Mouse (Mus musculus) heart, embryonic 12.5 days (tissue): ENCODE results near the gene Btg4. TPM values are rescaled to one million over a fixed set of nuclear protein-coding genes. Genes with fewer than 3 reads are reported as not detected.

ENCODE experiments used
- ATAC-seq: fragments of 200-750 bp; cut with Nextera tagmentation; 2 replicates; pipeline ENCODE4 v1.8.0; 2017; ENCODE audit warnings: moderate TSS enrichment, moderate library complexity; ENCODE audit not compliant: insufficient number of reproducible peaks, low FRiP score
- H3K27ac ChIP-seq: fragments of 300-500 bp; sonication (generic); 2 replicates; pipeline ENCODE4 v1.5.1; 2016; ENCODE audit warnings: mild to moderate bottlenecking, moderate library complexity; ENCODE audit not compliant: poor library complexity, severe bottlenecking
- H3K27me3 ChIP-seq: fragments of 300-500 bp; sonication (generic); replicated peaks from 2 replicates; pipeline ENCODE4 v1.6.1; 2016; ENCODE audit warnings: mild to moderate bottlenecking, moderate library complexity
- H3K36me3 ChIP-seq: fragments of 300-500 bp; sonication (generic); 2 replicates; pipeline ENCODE4 v1.6.1; 2016; ENCODE audit warnings: mild to moderate bottlenecking, moderate library complexity
- H3K4me1 ChIP-seq: fragments of 300-500 bp; sonication (generic); replicated peaks from 2 replicates; pipeline ENCODE4 v1.6.1; 2016; ENCODE audit warnings: mild to moderate bottlenecking
- H3K4me2 ChIP-seq: fragments of 300-500 bp; sonication (generic); 2 replicates; pipeline ENCODE4 v1.6.1; 2016; ENCODE audit warnings: mild to moderate bottlenecking, moderate library complexity
- H3K4me3 ChIP-seq: fragments of 300-500 bp; sonication (generic); 2 replicates; pipeline ENCODE4 v1.5.1; 2016; ENCODE audit warnings: mild to moderate bottlenecking
- H3K9ac ChIP-seq: fragments of 300-500 bp; sonication (generic); 2 replicates; pipeline ENCODE4 v1.6.1; 2016; ENCODE audit warnings: mild to moderate bottlenecking, moderate library complexity
- H3K9me3 ChIP-seq: fragments of 300-500 bp; sonication (generic); replicated peaks from 2 replicates; pipeline ENCODE4 v1.6.1; 2016; ENCODE audit warnings: mild to moderate bottlenecking, moderate library complexity
- WGBS: fragments of 180-500 bp; shearing (Covaris S2); methylation state at CpG from one replicate; pipeline ENCODE4 v1.1.7; 2016; 5-methylcytosine and 5-hydroxymethylcytosine counted together
- polyA plus RNA-seq: library from polyadenylated mRNA; unstranded; fragments of >200 nt; fragmentation: Nextera tagmentation; extraction: Ambion mirVana; gene quantifications from 2 replicates; pipeline ENCODE4 v1.2.1, GENCODE M21; 2016

Gene Btg4
- polyA plus RNA-seq: not detected in 2 replicates

- ATAC-seq: no peak
- 85% methylated on average over 2 of the region's 2 CpGs for WGBS
Observed at GRCm38 (mm10) chr9:51060601-51061000, at the start of gene Btg4. TSS of gene Btg4 (plus strand) at chr9:51060901.

GRCm38 (mm10) chr9:51013644-51014043 lies 47.1 kb upstream of the Btg4 start:
- no peak overlapping the region for H3K27ac ChIP-seq
- H3K9me3 ChIP-seq: no peaks in the 10 kb centered on the region
- H3K27me3 ChIP-seq: no peaks in the 10 kb centered on the region
- H3K4me3 ChIP-seq: no peak overlapping the region
- peaks cover 5% of the 10 kb centered on the region for H3K4me1 ChIP-seq
- ATAC-seq: no peak
- H3K4me2 ChIP-seq: no peak overlapping the region
- H3K9ac ChIP-seq: no peak overlapping the region
- H3K36me3 ChIP-seq: no peaks in the 10 kb centered on the region
- 63% methylated on average over 1 of the region's 1 CpGs for WGBS

More at GRCm38 (mm10) chr9:51060601-51061000, at the start of gene Btg4:
- peaks cover 11% of the 10 kb centered on the region; the same call in 1 of the 2 replicates for H3K36me3 ChIP-seq
- H3K4me2 ChIP-seq: no peak within 1 kb of the TSS
- H3K4me3 ChIP-seq: no peak within 1 kb of the TSS
- no peak within 1 kb of the TSS for H3K9ac ChIP-seq
- H3K4me1 ChIP-seq: peaks cover 11% of the 10 kb centered on the region
- H3K27ac ChIP-seq: no peak within 1 kb of the TSS
- no peaks in the 10 kb centered on the region for H3K27me3 ChIP-seq
- H3K9me3 ChIP-seq: no peaks in the 10 kb centered on the region

GRCm38 (mm10) chr9:51015732-51016131 lies 45.0 kb upstream of the Btg4 start:
- Histone ChIP-seq H3K36me3 (no peaks in the 10 kb centered on the region), H3K4me1 (peaks cover 6% of the 10 kb centered on the region), H3K27me3 (no peaks in the 10 kb centered on the region), H3K4me2 (0 out of 2 replicates have a peak overlapping the region, but pooled peaks have one; percentile 7), H3K9me3 (no peaks in the 10 kb centered on the region), H3K9ac (no peak overlapping the region), H3K4me3 (no peak overlapping the region), H3K27ac (no peak overlapping the region)
- 12% methylated on average over 4 of the region's 4 CpGs for WGBS
- no peak; the same call in 1 of the 2 replicates for ATAC-seq

DNA sequence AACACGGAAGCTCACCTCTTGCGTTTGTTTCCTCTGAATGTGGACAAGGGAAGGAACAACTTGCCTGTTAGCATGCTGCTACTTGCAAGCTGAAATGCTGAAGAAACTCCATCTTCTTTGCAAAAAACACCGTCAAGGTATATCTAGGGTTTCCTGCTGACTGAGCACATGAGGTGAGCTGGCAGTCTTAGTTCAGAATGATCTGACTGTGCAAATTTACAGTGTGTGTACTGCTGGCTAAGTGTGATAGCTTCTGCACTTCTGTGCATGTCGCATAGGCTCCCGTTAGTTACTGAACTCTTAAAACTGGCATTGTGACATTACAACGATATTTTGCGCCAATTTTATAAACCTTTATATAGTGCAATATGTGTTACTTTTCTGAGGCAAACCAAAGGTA lies 41.0 kb upstream of the Btg4 start:
- Histone ChIP-seq H3K9me3 (no peaks in the 10 kb centered on the region), H3K4me1 (peaks cover 9% of the 10 kb centered on the region), H3K27ac (no peak overlapping the region), H3K4me3 (no peak overlapping the region), H3K36me3 (no peaks in the 10 kb centered on the region), H3K27me3 (no peaks in the 10 kb centered on the region), H3K4me2 (no peak overlapping the region), H3K9ac (no peak overlapping the region)
- ATAC-seq: no peak
- WGBS: 71% methylated on average over 7 of the region's 7 CpGs

- Histone ChIP-seq H3K4me2 (no peak overlapping the region), H3K9me3 (no peaks in the 10 kb centered on the region), H3K36me3 (no peaks in the 10 kb centered on the region), H3K27me3 (no peaks in the 10 kb centered on the region), H3K4me1 (peaks cover 9% of the 10 kb centered on the region), H3K27ac (no peak overlapping the region), H3K9ac (no peak overlapping the region), H3K4me3 (no peak overlapping the region)
- WGBS: 33% methylated on average over 3 of the region's 3 CpGs
- ATAC-seq: no peak
Observed at GRCm38 (mm10) chr9:51020351-51020750, 40.4 kb upstream of the Btg4 start.

GRCm38 (mm10) chr9:51021123-51021795 lies 39.4 kb upstream of the Btg4 start:
- Histone ChIP-seq H3K4me1 (0 out of 2 replicates have a peak, but pooled peaks cover 4% of the 10 kb centered on the region), H3K36me3 (no peaks in the 10 kb centered on the region), H3K9ac (no peak overlapping the region), H3K27me3 (no peaks in the 10 kb centered on the region), H3K27ac (no peak overlapping the region), H3K9me3 (no peaks in the 10 kb centered on the region), H3K4me2 (no peak overlapping the region), H3K4me3 (no peak overlapping the region)
- no peak for ATAC-seq
- 70% methylated on average over 4 of the region's 4 CpGs for WGBS

GRCm38 (mm10) chr9:51026952-51027351 lies 33.7 kb upstream of the Btg4 start:
- Histone ChIP-seq H3K27ac (no peak overlapping the region), H3K4me3 (no peak overlapping the region), H3K9me3 (no peaks in the 10 kb centered on the region), H3K4me1 (no peaks in the 10 kb centered on the region), H3K9ac (no peak overlapping the region), H3K27me3 (no peaks in the 10 kb centered on the region), H3K4me2 (no peak overlapping the region), H3K36me3 (no peaks in the 10 kb centered on the region)
- no peak for ATAC-seq
- WGBS: 66% methylated on average over 1 of the region's 1 CpGs

- no peak for ATAC-seq
Observed at GRCm38 (mm10) chr9:51030147-51030546, 30.6 kb upstream of the Btg4 start.

DNA sequence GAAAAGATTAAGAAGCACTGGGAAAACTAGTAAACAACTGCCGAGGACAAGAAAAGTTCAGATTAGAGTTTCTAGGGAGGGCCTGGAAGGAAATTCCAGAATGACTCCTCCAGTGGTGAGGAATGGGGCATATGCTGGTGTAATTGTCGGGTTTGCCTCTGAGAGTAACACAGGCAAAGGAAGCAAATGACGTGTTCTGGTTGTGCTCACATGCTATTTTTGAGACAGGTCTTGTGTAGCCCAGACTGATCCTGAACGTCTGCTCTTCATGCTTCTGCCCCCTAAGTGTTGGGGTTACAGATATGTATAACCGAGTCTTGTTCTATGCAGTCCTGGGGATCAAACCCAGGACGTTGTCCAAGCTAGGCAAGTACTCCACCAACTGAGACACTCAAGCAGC lies 29.1 kb upstream of the Btg4 start:
- Histone ChIP-seq H3K36me3 (no peaks in the 10 kb centered on the region), H3K27ac (no peak overlapping the region), H3K27me3 (no peaks in the 10 kb centered on the region), H3K9me3 (no peaks in the 10 kb centered on the region), H3K4me2 (no peak overlapping the region), H3K9ac (no peak overlapping the region), H3K4me1 (peaks cover 5% of the 10 kb centered on the region; the same call in 1 of the 2 replicates), H3K4me3 (no peak overlapping the region)
- 40% methylated on average over 6 of the region's 6 CpGs for WGBS
- ATAC-seq: no peak

More at GRCm38 (mm10) chr9:51030147-51030546, 30.6 kb upstream of the Btg4 start:
- 51% methylated on average over 1 of the region's 1 CpGs for WGBS
- Histone ChIP-seq H3K4me2 (no peak overlapping the region), H3K9me3 (no peaks in the 10 kb centered on the region), H3K9ac (no peak overlapping the region), H3K4me1 (no peaks in the 10 kb centered on the region), H3K4me3 (no peak overlapping the region), H3K27me3 (no peaks in the 10 kb centered on the region), H3K36me3 (no peaks in the 10 kb centered on the region), H3K27ac (no peak overlapping the region)

DNA sequence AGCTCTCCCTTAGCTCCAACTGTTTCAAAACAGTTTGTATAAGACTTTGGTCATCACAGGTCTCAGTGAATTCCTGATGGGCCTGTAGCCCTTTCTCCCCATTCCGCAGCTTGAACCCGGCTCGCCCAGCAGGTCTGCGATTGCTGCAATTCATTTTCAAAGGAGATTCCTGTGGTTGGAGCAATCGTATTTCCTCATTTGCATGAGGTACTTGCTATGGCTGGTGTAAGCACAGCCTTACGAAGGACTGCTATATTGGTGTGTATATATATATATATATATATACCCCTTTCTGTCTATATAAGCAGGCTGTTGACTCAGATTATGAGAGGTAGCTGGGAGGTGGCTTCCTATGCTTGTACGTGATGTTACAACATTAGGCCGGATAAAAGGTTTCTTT lies 28.4 kb upstream of the Btg4 start:
- Histone ChIP-seq H3K4me2 (no peak overlapping the region), H3K4me1 (peaks cover 5% of the 10 kb centered on the region; the same call in 1 of the 2 replicates), H3K9ac (no peak overlapping the region), H3K27ac (no peak overlapping the region), H3K36me3 (no peaks in the 10 kb centered on the region), H3K27me3 (no peaks in the 10 kb centered on the region), H3K9me3 (no peaks in the 10 kb centered on the region), H3K4me3 (no peak overlapping the region)
- 69% methylated on average over 8 of the region's 8 CpGs for WGBS
- ATAC-seq: no peak

GRCm38 (mm10) chr9:51032785-51033529 lies 27.7 kb upstream of the Btg4 start:
- no peak overlapping the region for H3K27ac ChIP-seq
- no peaks in the 10 kb centered on the region for H3K9me3 ChIP-seq
- no peak overlapping the region for H3K4me2 ChIP-seq
- H3K27me3 ChIP-seq: no peaks in the 10 kb centered on the region
- 79% methylated on average over 3 of the region's 3 CpGs for WGBS
- H3K9ac ChIP-seq: no peak overlapping the region
- no peaks in the 10 kb centered on the region for H3K36me3 ChIP-seq
- H3K4me1 ChIP-seq: peaks cover 5% of the 10 kb centered on the region; the same call in 1 of the 2 replicates
- H3K4me3 ChIP-seq: no peak overlapping the region
- ATAC-seq: no peak
